Mouse (Mus musculus) right cerebral cortex, postnatal 10 days (tissue): ENCODE measurements around the gene Pcbp3.

ENCODE experiments used
- DNase-seq, 2 experiments: peaks; one replicate each; pipeline ENCODE4 v3.0.0; 2021; ENCODE audit warnings: low spot score in 2 of 2

Gene Pcbp3

DNA sequence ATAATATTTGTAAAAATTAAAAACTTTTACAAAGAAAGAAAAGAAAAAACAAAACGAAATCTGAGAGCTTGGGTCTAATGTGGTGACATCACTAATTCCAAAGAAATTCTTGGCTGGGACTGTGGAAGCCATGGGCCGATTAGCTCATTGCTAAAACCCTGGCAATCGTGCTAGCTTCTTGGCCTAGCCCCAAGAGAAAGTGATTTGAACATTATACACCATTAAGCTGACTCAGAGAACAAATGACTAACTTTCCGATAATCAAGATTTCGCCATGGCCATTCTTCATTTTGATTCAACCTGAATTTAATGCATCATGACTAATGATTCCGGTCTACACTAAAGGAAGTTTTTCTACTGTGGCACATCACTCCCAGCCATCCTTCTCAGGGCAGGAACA is 30.6 kb downstream of the Pcbp3 start:
- peak in 1 of 2 experiments; percentile 29 for DNase-seq

DNA sequence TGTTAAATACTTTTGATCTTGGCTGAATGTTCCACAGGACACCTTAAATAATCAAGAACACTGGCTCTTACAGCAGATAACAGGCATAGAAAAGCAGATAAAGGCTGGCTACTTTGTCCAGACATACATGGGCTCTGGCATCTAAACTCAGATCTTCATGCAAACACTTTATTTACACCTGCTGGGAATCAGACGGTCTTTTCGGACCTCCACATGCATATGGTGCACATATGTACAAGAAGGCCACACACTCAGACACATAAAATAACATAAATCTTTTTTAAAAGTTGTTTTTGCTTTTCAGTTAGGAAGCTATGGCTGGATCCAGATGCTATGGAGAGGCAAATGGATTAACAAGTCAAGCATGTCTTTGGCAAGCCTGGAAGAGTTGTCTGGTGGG is 37.2 kb downstream of the Pcbp3 start:
- no peak for DNase-seq

DNA sequence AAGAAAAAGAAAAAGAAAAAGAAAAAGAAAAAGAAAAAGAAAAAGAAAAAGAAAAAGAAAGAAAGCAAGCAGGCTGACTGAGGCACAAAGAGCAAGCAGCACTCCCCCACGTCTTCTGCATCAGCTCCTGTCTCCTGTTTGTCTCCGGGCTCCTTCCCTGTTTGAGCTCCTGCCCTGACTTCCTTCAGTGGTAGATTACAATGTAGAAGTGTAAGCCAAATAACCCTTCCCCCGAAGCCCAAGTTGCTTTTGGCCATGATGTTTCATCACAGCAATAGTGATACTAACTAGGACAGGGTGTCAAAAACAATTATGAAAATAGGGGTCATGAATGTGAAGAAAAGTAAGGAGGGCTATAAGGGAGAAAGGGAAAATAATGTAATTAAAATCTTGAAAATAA is 43.6 kb downstream of the Pcbp3 start:
- no peak for DNase-seq

DNA sequence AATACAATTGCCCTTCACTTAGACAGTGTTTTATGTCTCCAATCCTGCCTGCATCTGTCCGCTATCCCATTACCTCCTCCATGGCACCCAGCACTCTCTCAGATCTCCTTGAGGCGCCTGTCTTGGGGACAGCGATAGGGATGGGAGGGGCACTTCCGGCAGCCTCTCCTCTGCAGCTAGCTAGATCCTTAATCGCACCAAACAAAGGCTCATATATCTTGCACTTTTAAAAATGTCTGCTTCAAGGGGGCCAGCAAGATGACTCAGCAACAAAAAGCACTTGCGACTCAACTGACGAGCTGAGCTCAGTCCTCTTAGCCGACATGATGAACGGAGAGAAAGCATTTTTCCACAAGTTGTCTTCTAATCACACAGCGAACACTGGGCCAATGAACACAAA is 55.3 kb downstream of the Pcbp3 start:
- DNase-seq, result no peak

DNA sequence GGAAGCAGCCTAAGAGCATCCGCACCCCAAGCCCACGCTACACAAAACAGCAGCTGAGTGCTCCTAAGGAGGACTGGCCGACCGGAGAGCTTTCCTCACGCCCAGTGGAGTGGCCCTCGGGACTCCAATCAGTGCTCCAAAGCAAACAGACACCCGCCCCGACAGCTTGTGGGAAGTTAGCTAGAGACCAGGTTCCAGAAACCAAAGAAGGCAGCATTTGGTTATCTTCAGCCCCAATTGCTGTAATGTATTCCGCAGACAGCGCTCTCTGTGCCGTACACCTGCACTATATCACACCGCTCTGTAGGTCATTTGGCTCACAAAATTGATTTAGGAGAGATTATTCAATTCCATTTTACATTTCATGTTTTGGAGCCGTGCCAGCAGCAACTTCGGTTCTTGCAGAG is 55.7 kb downstream of the Pcbp3 start:
- no peak for DNase-seq

DNA sequence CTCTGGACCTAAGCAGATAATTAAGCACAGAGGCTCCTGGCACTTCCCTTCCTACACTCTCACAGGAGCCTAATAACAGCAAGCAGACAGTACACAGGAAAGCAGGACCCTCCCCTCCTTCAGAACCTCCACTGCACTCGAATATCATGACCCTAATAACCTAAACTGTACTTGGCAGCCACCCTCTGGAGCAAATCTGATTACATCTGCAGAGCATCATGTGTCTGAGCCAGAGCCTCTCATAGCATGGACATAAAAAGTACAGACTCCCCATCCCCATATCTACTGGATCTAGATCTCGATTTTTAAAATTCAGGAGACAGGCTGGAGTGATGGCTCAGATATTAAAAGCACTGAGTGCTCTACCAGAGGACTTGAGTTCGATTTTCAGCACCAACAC is 58.0 kb downstream of the Pcbp3 start:
- DNase-seq, result no peak

DNA sequence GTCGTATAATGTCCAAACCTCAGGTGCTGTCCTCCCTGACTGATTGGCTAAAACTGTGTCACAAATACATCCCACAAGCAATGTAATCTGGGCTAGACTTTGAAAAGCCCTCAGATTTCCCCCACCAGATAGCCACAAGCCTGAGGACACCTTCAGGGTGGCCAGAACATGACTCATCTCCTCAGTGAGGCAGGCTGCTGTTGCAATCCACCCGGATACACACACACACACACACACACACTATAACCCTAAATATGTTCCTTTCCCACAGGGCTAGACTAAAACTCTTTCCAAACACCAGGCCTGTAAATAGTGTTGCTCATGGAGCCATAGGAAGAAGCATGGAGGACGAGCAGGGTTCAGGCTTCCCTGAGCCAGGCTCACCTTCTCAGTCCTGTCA is 58.6 kb downstream of the Pcbp3 start:
- no peak for DNase-seq

DNA sequence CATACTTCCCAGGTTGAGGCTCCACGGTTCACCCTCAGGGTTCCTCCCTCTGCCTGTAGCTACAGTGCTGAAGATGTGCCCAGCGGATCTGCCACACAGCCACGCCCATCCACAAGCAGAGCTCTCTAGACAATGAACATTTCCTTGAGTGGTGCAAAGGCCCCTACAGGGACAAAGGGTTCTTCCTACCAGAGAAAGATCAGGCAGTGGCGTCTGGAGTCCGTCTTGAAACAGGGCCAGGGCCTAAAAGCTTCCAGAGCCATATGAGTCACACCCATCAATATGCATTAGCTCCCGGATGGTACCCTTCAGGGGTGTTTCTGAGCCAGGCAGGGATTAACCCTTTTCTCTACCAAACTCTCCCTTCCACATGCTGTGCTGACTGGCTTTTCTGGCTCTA is 59.1 kb downstream of the Pcbp3 start:
- no peak for DNase-seq

DNA sequence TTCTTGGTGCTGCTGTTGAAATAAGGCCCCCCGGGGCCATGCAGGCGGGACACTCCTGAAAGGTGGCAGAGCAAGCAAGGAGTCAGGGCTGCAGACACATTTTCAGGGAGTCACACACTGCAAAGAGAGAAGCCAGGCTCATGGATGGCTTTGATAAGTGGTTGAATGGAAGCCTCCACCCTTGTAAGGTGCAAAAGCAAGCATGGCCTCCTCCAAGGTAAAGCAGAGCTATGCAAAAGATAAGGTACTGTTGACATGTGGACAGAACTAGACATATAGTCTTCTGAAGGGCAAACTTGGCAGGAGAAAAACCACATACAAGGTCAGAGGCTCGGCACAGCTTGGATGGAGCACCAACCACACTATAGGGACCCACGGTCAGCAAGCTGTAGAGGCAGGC is 63.3 kb downstream of the Pcbp3 start:
- no peak for DNase-seq

DNA sequence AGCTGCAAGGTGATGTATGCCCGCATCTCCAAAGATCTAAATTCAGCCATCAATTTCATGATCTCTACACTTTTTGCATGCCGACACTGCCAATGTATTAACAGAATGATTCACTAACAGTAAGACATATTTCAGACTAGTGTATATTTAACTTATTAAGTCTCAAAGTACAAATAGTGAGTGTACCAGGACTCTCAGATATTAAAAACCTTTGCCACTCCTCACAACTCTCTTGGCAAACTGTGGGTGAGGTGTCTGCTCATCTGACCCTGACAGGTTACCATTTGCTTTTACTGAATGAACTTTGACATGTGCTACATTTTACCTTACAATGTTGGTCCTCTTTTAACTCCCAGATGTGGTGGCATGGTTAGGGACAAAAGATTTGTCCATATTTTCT is 70.2 kb downstream of the Pcbp3 start:
- no peak for DNase-seq

DNA sequence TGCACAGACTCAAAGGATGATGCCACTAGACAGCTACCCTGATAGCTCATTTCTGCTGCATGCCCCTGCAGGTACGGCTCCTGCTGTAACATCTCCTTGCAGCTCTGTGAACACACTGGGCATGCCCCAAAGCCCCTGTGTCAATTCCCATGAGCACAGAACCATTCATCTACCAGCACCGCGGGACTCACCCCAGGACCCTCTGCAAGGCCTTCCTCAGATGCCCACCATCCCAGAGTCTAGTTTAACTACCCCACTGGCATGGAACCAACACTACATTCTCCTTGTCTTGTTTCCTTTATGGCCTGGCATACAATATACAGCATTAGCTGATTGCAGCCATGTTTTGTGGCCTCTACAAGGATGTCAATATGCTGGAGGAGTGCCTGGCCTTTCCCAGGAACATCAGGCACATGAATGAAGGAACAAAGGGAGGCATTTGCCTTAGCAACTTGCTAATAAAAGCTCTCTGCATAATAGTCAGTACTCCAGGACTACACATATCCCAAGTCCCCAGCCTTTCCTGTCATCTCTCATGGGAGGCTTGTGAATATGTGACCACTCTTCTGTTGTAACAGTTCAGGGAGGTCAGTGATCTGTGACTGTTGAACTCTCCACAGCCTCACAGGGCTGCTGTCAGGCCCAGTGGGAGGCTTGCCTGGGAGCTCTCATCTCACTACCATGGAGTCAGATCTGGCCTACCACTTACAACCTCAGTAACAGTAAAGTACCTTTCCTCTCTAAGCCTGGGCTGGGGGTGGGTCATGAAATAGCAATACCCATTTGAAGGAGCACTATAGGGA is 78.0 kb downstream of the Pcbp3 start:
- DNase-seq, result no peak

DNA sequence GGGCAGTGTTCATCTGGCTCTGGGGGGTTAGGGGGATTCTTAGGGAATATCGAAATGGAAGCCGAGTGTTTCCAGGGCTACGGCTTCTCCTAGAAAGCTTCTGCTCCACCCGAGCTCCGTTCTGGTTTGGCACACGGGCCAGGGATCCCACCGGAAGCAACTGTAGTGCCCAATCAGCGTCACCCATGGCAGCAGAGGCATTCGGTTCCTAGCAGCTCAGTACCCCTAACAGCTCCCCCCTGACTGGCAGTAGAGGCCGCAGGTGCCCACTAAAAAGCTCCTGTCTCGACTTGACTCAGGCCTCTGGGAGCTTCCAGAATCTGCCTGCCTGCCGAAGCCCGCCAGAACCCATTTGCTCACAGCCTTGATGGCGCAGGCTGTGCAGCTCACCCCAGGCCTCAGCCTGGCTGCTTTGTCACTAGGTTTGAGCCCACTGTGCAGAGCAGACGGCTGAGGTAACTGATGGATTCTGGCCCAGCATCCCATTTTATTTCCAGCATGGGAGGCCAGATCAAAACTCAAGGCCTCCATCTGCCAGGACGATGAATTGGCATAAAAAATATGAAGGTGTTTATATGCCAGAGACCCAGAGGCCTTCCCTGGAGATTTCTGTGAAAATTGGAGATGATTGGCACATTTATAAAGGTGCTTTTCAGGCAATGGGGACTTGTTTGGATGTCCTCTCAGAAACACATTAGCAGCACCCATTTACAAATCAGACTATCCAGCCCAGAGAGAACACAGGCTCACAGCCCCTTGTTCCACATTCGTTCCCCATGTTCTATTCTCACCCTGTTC is 78.8 kb downstream of the Pcbp3 start:
- DNase-seq, result no peak

DNA sequence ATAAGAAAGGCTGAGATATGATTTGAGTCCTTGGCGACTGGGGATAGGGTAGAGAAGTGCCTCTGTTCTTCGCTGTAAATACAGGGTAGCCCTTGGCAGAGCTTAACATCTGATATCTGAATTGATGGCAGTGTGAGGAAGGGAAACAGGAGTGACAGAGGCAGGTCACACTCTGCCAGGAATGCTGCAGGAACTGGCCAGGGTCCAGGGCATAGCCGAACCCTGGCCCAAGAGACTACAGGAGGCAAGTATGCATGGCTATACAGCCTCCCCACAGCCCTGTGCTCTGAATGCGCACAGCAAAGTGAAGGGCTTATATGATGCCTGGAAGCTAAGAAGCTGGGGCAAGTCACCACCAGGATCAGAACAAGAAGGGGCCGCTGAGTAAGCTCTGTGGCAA is 79.8 kb downstream of the Pcbp3 start:
- no peak for DNase-seq

DNA sequence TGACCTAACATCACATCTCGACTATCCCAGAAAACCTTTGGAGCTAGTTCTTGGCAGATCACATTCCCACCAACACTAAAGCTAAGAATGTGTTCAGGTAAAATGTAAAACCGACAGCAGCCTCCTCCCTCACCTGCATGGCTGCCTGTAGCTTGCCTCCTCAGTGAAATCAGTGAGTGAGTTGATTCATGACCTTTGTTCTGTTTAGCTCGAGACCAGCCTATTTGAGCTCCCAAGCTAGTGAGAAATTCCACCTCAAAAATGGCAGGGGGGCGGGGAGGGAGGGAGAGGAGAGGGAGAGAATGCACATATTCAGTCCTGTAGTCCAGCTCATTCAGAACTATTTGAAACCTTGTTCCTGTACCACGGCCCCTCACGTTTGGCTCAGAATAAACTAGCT is 86.4 kb downstream of the Pcbp3 start:
- DNase-seq, result no peak

DNA sequence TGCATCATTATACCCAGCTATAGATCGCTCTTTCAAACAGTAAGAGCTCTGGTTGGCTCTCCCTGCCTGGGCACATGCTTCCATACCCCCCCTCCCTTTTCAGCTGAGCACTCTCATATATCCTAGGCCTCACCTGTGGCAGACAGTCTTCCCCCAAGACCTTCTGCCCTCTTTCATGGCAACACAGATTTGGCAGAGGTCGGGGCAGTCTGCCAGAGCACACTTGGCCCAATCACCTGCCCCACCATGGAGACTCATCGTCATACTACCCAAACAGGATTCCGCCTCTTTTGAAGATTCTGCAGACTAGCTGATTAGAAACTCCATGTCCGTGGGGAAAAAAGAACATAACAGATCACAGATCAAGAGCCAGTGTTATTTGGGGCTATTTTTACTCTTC is 86.8 kb downstream of the Pcbp3 start:
- DNase-seq, result no peak

DNA sequence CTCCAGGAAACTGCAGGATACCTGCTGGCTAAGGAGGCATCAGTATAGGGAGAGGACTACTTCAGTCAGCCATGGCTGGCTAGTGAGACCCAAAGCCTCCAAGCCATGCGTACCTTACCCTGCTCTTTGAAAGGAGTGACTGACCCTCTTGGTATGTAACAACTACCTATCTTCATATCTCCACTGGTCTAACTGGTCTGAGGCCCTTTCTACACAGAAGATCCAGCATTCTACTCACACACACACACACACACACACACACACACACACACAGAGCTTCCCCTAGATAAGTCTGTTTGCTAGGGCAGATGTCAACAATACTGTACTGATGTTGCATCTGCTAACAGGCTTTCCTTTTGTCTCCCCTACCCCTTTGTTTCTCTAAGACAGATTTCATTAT is 87.3 kb downstream of the Pcbp3 start:
- no peak for DNase-seq

DNA sequence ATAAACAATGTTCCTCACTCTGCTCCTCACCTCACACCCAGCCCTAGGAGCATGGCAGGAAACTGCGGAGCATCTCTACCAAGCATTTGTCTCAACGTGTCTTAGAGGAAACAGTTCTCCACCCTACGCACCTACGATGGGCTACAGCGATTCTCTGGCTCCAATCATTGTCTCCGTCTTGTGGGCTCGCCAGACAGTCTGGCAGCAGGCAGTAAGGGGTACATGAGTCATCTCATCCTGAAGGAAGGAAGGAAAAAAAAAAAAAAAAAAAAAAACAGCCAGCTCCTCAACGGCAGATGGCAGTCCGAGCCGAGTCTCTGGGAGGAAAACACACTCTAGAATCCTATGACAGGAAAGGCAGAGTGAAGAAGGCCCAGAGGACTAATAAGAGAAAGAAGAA is 87.7 kb downstream of the Pcbp3 start:
- DNase-seq, result peak; percentile 41 to 44

DNA sequence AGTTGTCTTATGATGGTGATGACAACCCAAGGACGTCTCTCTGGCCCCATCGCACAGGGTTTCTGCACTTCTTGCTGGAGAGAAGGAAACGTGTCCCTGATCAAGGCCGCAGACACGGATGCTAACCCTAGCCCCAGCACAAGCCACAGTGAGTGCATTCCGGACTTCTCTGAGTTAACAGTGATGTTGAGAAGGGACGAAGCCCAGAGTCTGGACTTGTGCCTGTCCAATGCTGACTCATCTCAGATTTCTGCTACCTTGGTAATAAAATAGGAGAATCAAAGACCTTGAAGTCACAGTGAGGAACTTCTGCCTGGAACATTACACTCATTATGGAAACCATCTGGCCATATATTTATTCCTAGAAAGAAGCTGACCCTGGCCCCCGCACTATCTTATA is 89.0 kb downstream of the Pcbp3 start:
- no peak for DNase-seq

DNA sequence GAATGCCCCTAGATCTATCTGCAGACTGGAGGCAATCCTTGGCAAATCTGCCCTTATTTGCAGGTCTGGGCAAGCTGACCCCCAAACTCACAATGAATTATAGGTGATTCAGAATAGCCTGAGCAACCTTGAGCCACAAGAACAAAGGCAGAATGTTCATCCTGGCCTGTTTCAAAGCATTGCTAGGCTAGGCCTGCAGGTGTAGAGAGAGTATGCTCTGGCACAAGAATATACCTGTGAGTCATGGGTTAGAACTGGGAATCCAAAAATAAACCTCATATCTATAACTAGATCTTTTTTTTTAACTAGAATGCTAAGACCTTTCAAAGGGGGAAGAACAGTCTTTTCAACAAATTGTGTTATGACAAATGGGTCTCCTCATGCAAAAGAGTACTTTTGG is 95.8 kb downstream of the Pcbp3 start:
- no peak for DNase-seq

DNA sequence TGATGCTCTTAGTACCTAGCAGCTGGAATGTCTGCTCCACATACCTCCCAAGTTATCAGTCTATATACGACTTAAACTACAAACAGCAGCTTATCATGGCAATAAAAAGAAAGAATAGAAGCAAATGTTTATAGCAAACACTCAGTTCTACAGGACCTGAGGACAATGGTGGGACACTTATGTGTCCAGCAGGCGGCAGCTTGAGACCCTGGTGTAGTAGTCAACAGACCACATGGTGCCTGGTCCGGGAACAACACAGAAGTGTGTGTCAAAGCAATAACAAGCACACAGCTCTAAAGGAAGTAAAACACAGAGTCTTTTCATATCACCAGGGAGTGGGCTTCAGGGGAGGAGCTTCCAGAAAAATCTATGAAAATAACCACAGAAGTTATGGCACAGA is 100.7 kb downstream of the Pcbp3 start:
- DNase-seq, result no peak

DNA sequence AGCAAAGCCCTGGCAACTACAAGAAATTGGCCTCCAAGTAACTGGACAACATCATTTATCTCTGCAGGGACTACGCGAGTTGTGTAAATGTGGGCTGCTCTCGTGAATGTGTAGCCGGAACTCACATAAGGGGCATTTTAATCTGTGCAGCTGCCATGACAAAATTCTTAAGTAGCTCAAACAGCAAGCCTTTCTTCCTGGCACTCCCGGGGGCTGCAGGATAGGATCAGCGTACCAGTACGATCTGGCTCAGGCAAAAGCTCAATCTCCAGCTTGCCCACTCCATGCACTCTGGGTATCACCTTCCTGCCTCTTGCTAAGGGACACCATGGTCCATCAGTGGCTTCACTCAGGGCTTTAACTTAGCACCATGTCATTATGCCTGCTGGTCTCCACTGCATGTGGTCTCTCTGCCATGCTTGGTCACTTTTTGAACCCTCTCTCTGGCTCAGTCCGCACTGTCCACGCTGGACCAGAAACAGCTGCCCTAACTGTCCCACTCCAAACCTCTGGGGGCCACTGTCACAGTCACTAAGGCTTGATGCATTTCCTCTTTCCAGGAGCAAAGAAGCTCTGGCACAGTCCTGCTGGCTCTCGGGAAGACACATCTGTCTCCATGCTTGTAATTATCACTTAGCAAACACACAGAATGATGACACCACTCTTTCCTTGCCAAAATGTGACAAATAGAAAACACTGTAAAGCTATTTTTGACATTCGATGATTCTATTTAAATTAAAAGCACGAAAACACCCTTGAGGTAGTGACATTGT is 102.1 kb downstream of the Pcbp3 start:
- peak; percentile 43 to 49 for DNase-seq

DNA sequence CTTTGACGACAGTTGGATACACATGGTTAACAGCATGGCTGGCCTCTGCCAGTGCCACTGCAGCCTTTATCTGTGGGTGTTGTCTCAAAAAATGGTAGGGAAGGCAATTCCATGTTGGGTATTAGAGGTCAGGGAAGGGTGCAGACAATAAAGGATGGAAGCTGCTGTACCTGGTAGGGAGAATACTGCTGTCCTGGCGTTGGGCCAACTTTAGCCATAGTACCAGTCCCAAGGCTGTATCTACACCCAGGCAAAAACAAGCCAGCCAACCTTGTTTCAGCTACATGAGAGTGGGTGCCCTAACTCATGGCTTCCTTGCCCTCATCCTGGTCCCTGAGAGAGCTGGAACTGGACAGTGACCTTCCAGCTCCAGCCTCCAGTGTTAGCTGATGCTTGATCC is 103.8 kb downstream of the Pcbp3 start:
- DNase-seq, result no peak

DNA sequence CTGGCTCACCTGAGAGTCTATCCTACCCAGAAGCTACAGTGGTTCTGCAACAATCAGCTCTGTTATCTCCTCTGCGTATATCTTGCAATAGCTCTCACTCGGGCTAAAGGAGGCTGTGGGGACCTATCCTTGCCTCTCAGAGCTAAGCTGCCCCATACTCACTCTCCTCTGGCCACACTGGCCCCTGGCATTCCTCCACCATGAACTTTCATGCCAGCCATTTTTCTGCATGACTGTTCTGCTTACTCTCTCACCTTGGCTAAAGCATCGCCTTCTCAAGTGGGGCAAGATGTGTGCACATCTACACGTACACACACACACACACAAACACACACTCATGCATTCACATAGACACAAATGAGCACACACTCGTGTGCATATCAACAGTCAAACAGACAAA is 115.2 kb downstream of the Pcbp3 start:
- no peak for DNase-seq
